Mouse (Mus musculus) NIH3T3 (cell line): ENCODE measurements around the gene Vstm2l.

ENCODE experiments used
- DNase-seq: peaks from one replicate; pipeline ENCODE4 v3.0.0-alpha.2; 2012; ENCODE audit warnings: low read depth

The Vstm2l gene

GRCm38 (mm10) chr2:157914105-157914764, at the start of gene Vstm2l:
TSS of gene Vstm2l (plus strand) at chr2:157914653.
- DNase-seq, result no peak

- DNase-seq, result no peak
Observed at GRCm38 (mm10) chr2:157867126-157867525, 47.3 kb upstream of the Vstm2l start.

GRCm38 (mm10) chr2:157870247-157870646, 44.2 kb upstream of the Vstm2l start:
- no peak for DNase-seq

- peak; percentile 21 for DNase-seq
Observed at GRCm38 (mm10) chr2:157873223-157873622, 41.2 kb upstream of the Vstm2l start.

GRCm38 (mm10) chr2:157873691-157874090, 40.8 kb upstream of the Vstm2l start:
- DNase-seq, result no peak

- DNase-seq, result no peak
Observed at GRCm38 (mm10) chr2:157875111-157875510, 39.3 kb upstream of the Vstm2l start.

- no peak for DNase-seq
Observed at GRCm38 (mm10) chr2:157877394-157877793, 37.1 kb upstream of the Vstm2l start.

GRCm38 (mm10) chr2:157877967-157878366, 36.5 kb upstream of the Vstm2l start:
- no peak for DNase-seq

GRCm38 (mm10) chr2:157881939-157882338, 32.5 kb upstream of the Vstm2l start:
- DNase-seq, result no peak

- DNase-seq, result peak; percentile 21
Observed at GRCm38 (mm10) chr2:157887275-157888025, 27.0 kb upstream of the Vstm2l start.

GRCm38 (mm10) chr2:157891166-157891565, 23.3 kb upstream of the Vstm2l start:
- DNase-seq, result no peak

GRCm38 (mm10) chr2:157897131-157897530, 17.3 kb upstream of the Vstm2l start:
- DNase-seq, result peak; percentile 9

- DNase-seq, result peak; percentile 94
Observed at GRCm38 (mm10) chr2:157913204-157913636, 1.2 kb upstream of the Vstm2l start.

GRCm38 (mm10) chr2:157913705-157914104, 748 bp upstream of the Vstm2l start:
- DNase-seq, result no peak

GRCm38 (mm10) chr2:157914889-157915517, 550 bp downstream of the Vstm2l start:
- no peak for DNase-seq

- no peak for DNase-seq
Observed at GRCm38 (mm10) chr2:157918529-157918928, 4.1 kb downstream of the Vstm2l start.

GRCm38 (mm10) chr2:157921551-157921950, 7.1 kb downstream of the Vstm2l start:
- DNase-seq, result peak; percentile 16

GRCm38 (mm10) chr2:157923406-157923805, 9.0 kb downstream of the Vstm2l start:
- DNase-seq, result no peak

GRCm38 (mm10) chr2:157924504-157924903, 10.1 kb downstream of the Vstm2l start:
- no peak for DNase-seq

GRCm38 (mm10) chr2:157926502-157926901, 12.0 kb downstream of the Vstm2l start:
- no peak for DNase-seq

GRCm38 (mm10) chr2:157926927-157927326, 12.5 kb downstream of the Vstm2l start:
- DNase-seq, result no peak

GRCm38 (mm10) chr2:157927397-157927796, 12.9 kb downstream of the Vstm2l start:
- DNase-seq, result no peak

GRCm38 (mm10) chr2:157927815-157928214, 13.4 kb downstream of the Vstm2l start:
- DNase-seq, result no peak
